Mouse (Mus musculus) layer of hippocampus, adult 11-12 months (tissue): Measurements from ENCODE around the gene Trim66.

Experiments
- DNase-seq: peaks from one replicate; pipeline ENCODE4 v3.0.0; 2022; ENCODE audit warnings: low spot score

The Trim66 gene

GRCm38 (mm10) chr7:109448060-109448459 lies 59.9 kb downstream of the Trim66 start:
- no peak for DNase-seq

- DNase-seq = peak; percentile 55
These were observed 62.9 kb downstream of the Trim66 start for GRCm38 (mm10) chr7:109445012-109445411.

- DNase-seq = no peak
These were observed 65.2 kb downstream of the Trim66 start for GRCm38 (mm10) chr7:109442739-109443138.

GRCm38 (mm10) chr7:109440697-109441269 lies 67.2 kb downstream of the Trim66 start:
- DNase-seq = no peak

- peak; percentile 30 for DNase-seq
These were observed 68.9 kb downstream of the Trim66 start, which contains the start of gene Stk33 for GRCm38 (mm10) chr7:109438781-109439591. Stk33 (minus strand) TSS chr7:109439081.

GRCm38 (mm10) chr7:109424422-109425159 lies 83.3 kb downstream of the Trim66 start:
- DNase-seq = no peak

- no peak for DNase-seq
These were observed 85.1 kb downstream of the Trim66 start for GRCm38 (mm10) chr7:109422803-109423202.

GRCm38 (mm10) chr7:109405491-109405890 lies 102.4 kb downstream of the Trim66 start:
- no peak for DNase-seq

- peak; percentile 4 for DNase-seq
These were observed 108.6 kb downstream of the Trim66 start for GRCm38 (mm10) chr7:109399299-109399698.
